Mouse (Mus musculus): ENCODE measurements around the gene Gm5617. TPM values are rescaled to one million over a fixed set of nuclear protein-coding genes. Genes with fewer than 3 reads are reported as not detected.

The Gm5617 gene
- total RNA-seq, 2 experiments from 2014 or later: 3.4 to 5.2 TPM

Other genes with a start within 250 kb of the Gm5617 start
- 1,032 and 1,053 TPM in 2 replicates for gene Nxpe2, start 142.0 kb upstream of the Gm5617 start, total RNA-seq (2015; ENCODE audit: low replicate concordance)
- 859 and 927 TPM in 2 replicates for gene Nxpe2, start 142.0 kb upstream of the Gm5617 start, total RNA-seq (2017; ENCODE audit: low replicate concordance)
- gene Rexo2, start 14.8 kb upstream of the Gm5617 start, total RNA-seq (2015; ENCODE audit: low replicate concordance): 60.4 and 69.6 TPM in 2 replicates
- gene Rexo2, start 14.8 kb upstream of the Gm5617 start, total RNA-seq (2017; ENCODE audit: low replicate concordance): 69.2 and 100 TPM in 2 replicates
- gene Rbm7, start 143 bp upstream of the Gm5617 start, total RNA-seq (2015; ENCODE audit: low replicate concordance): 41.5 and 48.3 TPM in 2 replicates
- gene Rbm7, start 143 bp upstream of the Gm5617 start, total RNA-seq (2017; ENCODE audit: low replicate concordance): 32.2 and 41.5 TPM in 2 replicates
- gene Nnmt, start 109.7 kb downstream of the Gm5617 start, total RNA-seq (2015; ENCODE audit: low replicate concordance): 14.3 TPM in 1 of 2 replicates, not detected in the other
- not detected in 2 replicates for gene Nnmt, start 109.7 kb downstream of the Gm5617 start, total RNA-seq (2017; ENCODE audit: low replicate concordance)

Measured in erythroid progenitor cell, adult 5-6 weeks (primary cell).